Mouse (Mus musculus) intestine, embryonic 15.5 days (tissue): ENCODE measurements around the gene Mprip. TPM values are rescaled to one million over a fixed set of nuclear protein-coding genes. Genes with fewer than 3 reads are reported as not detected.

Source experiments
- ATAC-seq: fragments of 200-750 bp; cut with Nextera tagmentation; 2 replicates; pipeline ENCODE4 v1.8.0; 2017; ENCODE audit warnings: moderate TSS enrichment, moderate library complexity
- H3K27ac ChIP-seq: fragments of 300-500 bp; sonication (generic); 2 replicates; pipeline ENCODE4 v1.5.1; 2015; ENCODE audit warnings: mild to moderate bottlenecking, inconsistent platforms
- H3K27me3 ChIP-seq: fragments of 300-500 bp; sonication (generic); replicated peaks from 2 replicates; pipeline ENCODE4 v1.6.1; 2015; ENCODE audit warnings: inconsistent platforms
- H3K36me3 ChIP-seq: fragments of 300-500 bp; sonication (generic); 2 replicates; pipeline ENCODE4 v1.6.1; 2015; ENCODE audit warnings: inconsistent platforms
- H3K4me1 ChIP-seq: fragments of 300-500 bp; sonication (generic); replicated peaks from 2 replicates; pipeline ENCODE4 v1.6.1; 2015; ENCODE audit warnings: inconsistent platforms
- H3K4me2 ChIP-seq: fragments of 300-500 bp; sonication (generic); replicated peaks from 2 replicates; pipeline ENCODE4 v1.6.1; 2015; ENCODE audit warnings: mild to moderate bottlenecking, inconsistent platforms
- H3K4me3 ChIP-seq: fragments of 300-500 bp; sonication (generic); replicated peaks from 2 replicates; pipeline ENCODE4 v1.5.1; 2015; ENCODE audit warnings: inconsistent platforms
- H3K9ac ChIP-seq: fragments of 300-500 bp; sonication (generic); 2 replicates; pipeline ENCODE4 v1.6.1; 2015; ENCODE audit warnings: inconsistent platforms
- H3K9me3 ChIP-seq: fragments of 300-500 bp; sonication (generic); 2 replicates; pipeline ENCODE4 v1.6.1; 2016; ENCODE audit warnings: inconsistent platforms
- WGBS: fragments of 180-500 bp; shearing (Covaris S2); methylation state at CpG from one replicate; pipeline ENCODE4 v1.1.7; 2015; 5-methylcytosine and 5-hydroxymethylcytosine counted together
- polyA plus RNA-seq: library from polyadenylated mRNA; unstranded; fragments of >200 nt; fragmentation: Nextera tagmentation; extraction: Ambion mirVana; gene quantifications from 2 replicates; pipeline ENCODE4 v1.2.1, GENCODE M21; 2015

Mprip gene
- polyA plus RNA-seq, 1 experiment from 2014 or later = 54.9 TPM

DNA sequence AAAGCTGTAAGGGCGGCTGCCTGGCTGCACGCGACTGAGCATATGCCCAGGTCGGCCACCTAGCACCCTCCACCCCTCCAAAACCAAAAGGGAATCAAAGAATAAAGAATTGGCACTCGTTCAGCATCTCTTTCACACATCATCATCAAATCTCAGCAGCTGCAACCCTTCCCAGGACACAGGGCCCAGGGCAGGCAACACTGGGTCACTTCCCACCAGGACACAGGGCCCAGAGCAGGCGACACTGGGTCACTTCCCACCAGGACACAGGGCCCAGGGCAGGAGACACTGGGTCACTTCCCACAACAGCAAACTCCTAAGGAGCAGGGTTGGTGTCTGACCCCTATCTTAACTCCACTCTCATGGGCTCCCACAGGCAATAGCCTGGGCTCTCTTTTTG, 132.3 kb downstream of the Mprip start:
- Histone ChIP-seq H3K36me3 (peaks cover 42% of the 10 kb centered on the region), H3K9me3 (no peaks in the 10 kb centered on the region), H3K4me2 (no peak overlapping the region), H3K9ac (no peak overlapping the region), H3K4me1 (0 out of 2 replicates have a peak, but pooled peaks cover 3% of the 10 kb centered on the region), H3K4me3 (no peak overlapping the region), H3K27me3 (no peaks in the 10 kb centered on the region), H3K27ac (no peak overlapping the region)
- WGBS = 91% methylated on average over 6 of the region's 6 CpGs
- ATAC-seq = no peak

DNA sequence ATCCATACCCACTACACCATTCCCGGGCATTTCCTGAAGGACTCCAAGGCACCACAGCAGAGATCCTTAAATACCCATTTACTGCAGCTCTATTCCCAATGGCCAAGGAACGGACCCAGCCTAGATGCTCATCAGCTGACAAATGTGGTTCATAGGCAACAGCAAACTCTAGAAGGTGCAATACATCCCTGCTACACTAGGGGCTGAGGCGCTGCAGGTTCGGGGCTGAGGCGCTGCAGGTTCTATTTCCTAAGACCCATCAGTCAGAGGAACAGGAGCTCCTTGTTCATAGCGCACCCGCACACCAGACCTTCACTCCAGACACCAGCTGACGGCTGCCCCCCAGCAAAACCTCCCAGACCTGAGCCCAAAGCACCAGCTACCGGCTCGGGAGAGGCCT, 139.3 kb downstream of the Mprip start:
- Histone ChIP-seq H3K4me3 (no peak overlapping the region), H3K27ac (no peak overlapping the region), H3K4me2 (no peak overlapping the region), H3K9ac (no peak overlapping the region), H3K4me1 (no peaks in the 10 kb centered on the region), H3K36me3 (peaks cover 48% of the 10 kb centered on the region), H3K27me3 (no peaks in the 10 kb centered on the region), H3K9me3 (no peaks in the 10 kb centered on the region)
- ATAC-seq = no peak
- WGBS = 95% methylated on average over 10 of the region's 10 CpGs

DNA sequence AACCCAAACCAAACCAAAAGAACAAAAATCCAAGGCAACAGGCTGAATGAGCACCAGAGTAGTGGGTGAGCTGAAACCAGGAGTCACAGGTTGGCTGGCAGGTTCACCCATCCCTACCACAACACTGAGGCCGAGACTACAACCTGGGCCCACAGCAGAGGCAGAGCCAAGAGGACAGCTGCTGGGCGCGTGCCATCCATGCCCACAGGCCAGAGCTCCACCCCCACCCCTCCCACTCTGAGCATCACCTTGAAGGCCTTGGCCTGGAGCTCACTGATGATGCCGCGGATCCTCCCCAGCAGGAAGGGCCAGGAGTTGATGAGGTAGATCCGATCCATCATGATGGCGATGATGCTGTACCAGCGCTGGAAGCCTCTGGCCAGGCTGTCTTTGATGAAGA, 140.8 kb downstream of the Mprip start:
- WGBS = 96% methylated on average over 8 of the region's 8 CpGs
- H3K4me2 ChIP-seq = no peak overlapping the region
- H3K27me3 ChIP-seq = no peaks in the 10 kb centered on the region
- no peaks in the 10 kb centered on the region for H3K9me3 ChIP-seq
- no peaks in the 10 kb centered on the region for H3K4me1 ChIP-seq
- no peak overlapping the region for H3K4me3 ChIP-seq
- peaks cover 52% of the 10 kb centered on the region for H3K36me3 ChIP-seq
- no peak for ATAC-seq
- no peak overlapping the region for H3K27ac ChIP-seq
- H3K9ac ChIP-seq = no peak overlapping the region

DNA sequence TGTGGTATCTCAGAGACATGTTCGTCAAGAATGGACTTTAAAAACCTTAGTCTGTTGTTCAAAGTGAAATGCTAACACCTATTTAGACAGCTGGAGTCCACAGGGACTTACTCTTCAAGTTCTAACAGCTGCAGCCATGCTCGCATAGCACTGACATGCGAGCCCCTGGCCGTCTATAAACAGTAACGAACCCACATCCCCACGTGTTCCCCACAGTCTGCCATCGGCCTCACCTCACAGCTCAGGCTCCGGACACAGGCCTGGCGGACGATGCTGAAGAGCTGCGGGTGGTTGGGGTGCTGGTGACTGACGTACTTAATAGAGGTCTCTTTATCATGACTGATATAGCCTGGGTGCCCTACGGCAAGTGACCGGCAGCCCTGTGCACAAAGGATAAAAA, 142.4 kb downstream of the Mprip start:
- 91% methylated on average over 14 of the region's 14 CpGs for WGBS
- H3K4me2 ChIP-seq = no peak overlapping the region
- no peaks in the 10 kb centered on the region for H3K9me3 ChIP-seq
- H3K4me1 ChIP-seq = peaks cover 2% of the 10 kb centered on the region
- H3K36me3 ChIP-seq = peaks cover 49% of the 10 kb centered on the region
- H3K9ac ChIP-seq = no peak overlapping the region
- no peak overlapping the region for H3K27ac ChIP-seq
- ATAC-seq = no peak
- H3K4me3 ChIP-seq = no peak overlapping the region
- no peaks in the 10 kb centered on the region for H3K27me3 ChIP-seq

DNA sequence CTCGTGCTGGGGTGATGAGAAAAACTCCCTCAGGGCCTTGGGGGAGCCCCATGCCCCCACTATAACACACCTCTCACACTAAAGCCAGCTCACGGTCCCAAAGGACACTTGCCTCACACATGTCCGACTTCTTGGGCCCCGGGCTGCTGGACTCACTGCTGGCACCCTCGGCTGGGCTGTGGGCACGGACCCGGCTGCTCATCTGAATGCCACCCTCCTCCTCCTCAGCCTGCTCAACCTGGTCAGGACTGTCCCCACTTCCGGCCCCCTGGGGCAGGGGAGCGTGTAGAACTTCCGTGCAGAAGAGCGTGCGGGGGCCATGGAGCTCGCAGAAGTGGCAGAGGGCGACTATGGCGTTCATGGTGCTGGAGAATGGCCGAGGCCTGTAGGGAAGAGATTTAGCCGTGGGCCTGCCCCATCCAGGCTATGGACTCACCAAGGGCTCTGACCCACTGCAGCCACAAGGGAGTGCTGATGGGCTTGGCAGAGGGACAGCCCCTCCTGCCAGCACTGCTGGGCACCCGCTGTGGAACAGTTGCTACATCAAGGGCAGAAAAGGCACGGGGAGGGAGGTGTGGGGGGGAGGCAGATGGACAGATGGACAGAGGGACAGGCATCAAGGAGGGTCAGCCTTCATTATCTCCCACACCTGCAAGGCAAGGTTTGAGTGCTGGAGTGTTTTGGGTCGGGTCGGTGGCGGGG, 143.5 kb downstream of the Mprip start:
- Histone ChIP-seq H3K9me3 (no peaks in the 10 kb centered on the region), H3K36me3 (peaks cover 38% of the 10 kb centered on the region), H3K4me1 (peaks cover 9% of the 10 kb centered on the region), H3K27me3 (no peaks in the 10 kb centered on the region), H3K27ac (no peak overlapping the region), H3K9ac (no peak overlapping the region), H3K4me3 (no peak overlapping the region), H3K4me2 (no peak overlapping the region)
- no peak for ATAC-seq
- 92% methylated on average over 22 of the region's 22 CpGs for WGBS

DNA sequence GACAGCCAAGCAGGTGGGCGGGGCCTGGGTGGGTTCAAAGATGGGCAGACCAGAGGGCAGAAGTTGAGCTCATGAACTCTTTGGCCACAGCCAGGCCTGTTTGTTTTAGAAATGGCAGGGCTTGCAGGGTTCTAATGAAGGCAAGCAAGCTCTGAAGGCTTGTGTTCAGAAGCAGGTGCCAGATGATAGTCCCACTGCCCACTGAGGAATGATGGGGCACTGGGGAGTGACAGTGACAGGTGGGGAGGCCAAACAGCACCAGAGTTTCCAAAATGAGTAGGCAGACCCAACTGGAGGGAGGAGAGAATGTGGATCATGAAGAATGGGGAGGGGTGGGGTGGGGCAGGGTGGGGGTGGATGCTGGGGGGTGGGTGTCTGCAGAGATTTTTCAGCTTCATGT, 144.2 kb downstream of the Mprip start:
- Histone ChIP-seq H3K36me3 (peaks cover 37% of the 10 kb centered on the region), H3K27ac (no peak overlapping the region), H3K27me3 (no peaks in the 10 kb centered on the region), H3K4me1 (peaks cover 9% of the 10 kb centered on the region), H3K9ac (no peak overlapping the region), H3K4me2 (no peak overlapping the region), H3K4me3 (no peak overlapping the region), H3K9me3 (no peaks in the 10 kb centered on the region)
- ATAC-seq = no peak
- WGBS = 100% methylated on average over 1 of the region's 1 CpGs

DNA sequence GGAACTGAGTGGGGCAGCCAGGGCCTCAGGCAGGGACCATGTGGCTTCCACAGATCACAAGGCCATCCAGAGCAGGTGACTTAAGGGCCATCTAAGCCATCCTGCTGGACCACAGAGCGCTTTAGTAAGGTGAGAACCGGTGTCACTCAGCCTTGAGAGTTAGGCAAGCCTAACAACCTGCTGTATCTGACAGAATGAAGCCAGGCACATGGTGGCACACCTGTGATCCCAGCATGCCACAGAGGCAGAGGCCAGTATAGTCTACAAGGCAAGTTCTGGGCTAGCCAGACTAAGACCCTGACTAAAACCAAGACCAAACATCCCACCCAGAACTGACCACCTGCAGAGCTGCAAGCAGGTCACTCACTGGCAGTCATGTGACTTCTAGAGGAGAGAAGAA, 144.6 kb downstream of the Mprip start:
- H3K27ac ChIP-seq = no peak overlapping the region
- WGBS = 95% methylated on average over 2 of the region's 2 CpGs
- H3K36me3 ChIP-seq = peaks cover 36% of the 10 kb centered on the region
- peaks cover 9% of the 10 kb centered on the region for H3K4me1 ChIP-seq
- H3K4me3 ChIP-seq = no peak overlapping the region
- no peaks in the 10 kb centered on the region for H3K9me3 ChIP-seq
- H3K4me2 ChIP-seq = no peak overlapping the region
- no peaks in the 10 kb centered on the region for H3K27me3 ChIP-seq
- ATAC-seq = no peak
- H3K9ac ChIP-seq = no peak overlapping the region

DNA sequence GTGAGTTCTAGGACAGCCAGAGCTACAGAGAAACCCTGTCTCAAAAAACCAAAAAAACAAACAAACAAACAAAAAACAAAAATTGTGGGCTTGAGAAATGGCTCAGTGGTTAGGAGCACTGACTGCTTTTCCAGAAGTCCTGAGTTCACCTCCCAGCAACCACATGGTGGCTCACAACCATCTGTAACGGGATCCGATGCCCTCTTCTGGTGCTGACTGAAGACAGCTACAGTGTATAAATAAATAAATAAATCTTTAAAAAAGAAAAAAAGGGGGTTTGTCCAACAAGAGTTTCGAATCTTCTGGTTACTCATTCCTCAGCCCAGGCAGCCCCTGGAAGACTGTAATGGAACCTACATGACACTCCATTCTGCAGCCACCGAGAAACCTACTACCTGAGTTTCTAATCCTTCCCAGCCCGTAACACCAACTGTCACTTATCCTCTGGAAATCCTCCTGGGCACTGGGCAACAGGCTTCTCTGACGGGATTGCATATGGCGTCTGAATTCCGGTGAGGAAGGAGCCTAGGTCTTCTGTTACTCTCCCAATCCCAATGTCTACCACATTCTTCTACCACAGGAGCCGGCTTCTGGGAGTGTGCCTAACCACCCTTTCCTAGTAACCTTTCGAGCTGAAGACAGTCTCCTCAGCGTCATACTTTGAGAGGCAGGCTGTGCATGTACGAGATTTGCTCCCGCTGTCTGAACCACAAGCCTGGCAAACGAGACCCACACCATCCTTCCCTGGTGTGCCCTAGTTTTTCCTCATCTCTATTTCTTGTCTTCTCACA, 147.3 kb downstream of the Mprip start:
- H3K27me3 ChIP-seq = no peaks in the 10 kb centered on the region
- ATAC-seq = no peak
- peak overlapping the region; percentile 67 for H3K4me2 ChIP-seq
- no peaks in the 10 kb centered on the region for H3K9me3 ChIP-seq
- peaks cover 14% of the 10 kb centered on the region for H3K36me3 ChIP-seq
- H3K4me1 ChIP-seq = peaks cover 11% of the 10 kb centered on the region
- H3K4me3 ChIP-seq = peak overlapping the region; percentile 70
- WGBS = 65% methylated on average over 14 of the region's 14 CpGs
- H3K27ac ChIP-seq = 0 out of 2 replicates have a peak overlapping the region, but pooled peaks have one; percentile 96
- peak overlapping the region; percentile 94; the same call in 1 of the 2 replicates for H3K9ac ChIP-seq

DNA sequence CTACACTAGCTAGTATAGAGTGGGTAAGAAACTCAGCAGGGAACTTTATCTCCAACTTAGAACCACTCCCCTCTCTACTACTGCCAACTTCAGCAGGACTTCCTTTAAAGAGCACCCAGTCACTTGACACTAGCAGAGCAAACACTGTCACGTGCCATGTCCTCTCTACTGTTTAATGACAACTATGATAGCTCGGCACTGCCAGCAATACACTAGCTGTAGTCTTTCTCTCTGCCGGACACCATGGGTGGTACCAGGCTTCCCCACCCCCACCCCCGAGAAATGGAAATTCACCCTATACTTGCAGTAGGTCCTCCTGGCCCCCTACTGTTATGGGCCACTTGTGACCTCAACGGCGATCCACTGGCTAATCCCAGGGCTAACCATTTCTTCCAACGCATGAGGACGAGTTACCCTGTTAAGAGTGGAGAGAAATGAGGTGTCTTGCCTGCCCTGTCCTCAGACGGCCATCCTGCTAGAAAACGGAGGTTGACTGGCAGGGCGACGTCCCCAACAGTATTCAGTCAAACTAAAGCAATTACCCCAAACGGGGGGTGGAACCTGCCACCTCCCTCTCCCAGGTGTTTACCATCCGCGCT, 148.1 kb downstream of the Mprip start:
- no peaks in the 10 kb centered on the region for H3K9me3 ChIP-seq
- 0% methylated on average over 15 of the region's 15 CpGs for WGBS

DNA sequence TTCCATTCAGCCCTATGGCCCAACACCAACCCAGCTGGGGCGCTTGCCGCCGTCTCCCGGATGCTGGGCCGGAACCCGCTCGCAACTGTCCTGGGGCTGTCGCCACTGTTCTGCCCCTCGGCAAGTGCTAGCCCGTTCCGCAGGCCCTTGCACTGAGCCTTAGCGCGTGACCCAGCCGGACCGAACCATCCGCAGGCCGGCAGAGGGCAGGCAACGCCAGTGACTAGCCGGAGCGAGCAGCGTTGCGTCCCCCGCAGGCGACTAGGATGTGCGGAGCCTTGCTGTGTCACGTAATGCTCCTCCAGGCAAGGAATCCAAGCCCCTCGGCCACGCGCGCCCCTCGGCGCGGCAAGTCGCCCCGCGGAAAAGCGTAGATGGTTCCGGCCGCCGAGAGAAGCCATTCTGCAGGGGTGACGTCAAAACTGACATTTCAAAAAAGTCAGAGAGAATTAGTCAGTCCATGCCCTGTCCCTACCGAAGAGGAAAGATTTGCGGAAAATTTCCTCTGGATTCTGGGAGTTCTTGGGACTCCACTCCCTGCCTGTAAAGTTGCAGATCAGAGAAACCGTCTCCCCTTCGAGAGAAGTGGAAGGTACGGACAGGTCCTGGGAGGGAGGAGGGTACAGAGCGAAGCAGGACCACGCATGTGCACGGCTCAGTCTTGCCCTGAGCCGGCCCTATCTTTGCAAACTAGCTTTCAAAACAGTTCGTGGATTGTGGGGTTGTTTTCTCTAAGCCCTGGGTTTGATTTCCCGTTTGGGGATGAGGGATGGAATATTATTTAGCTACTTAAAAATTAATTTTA, 148.8 kb downstream of the Mprip start, which contains the start of gene Flcn:
Gene Flcn (minus strand): TSS at position 347 of the 805 bp plus-strand sequence.
- H3K4me3 ChIP-seq = peak within 1 kb of the TSS; percentile 70
- WGBS = under 1% methylated on average over 52 of the region's 52 CpGs
- peak; percentile 96 for ATAC-seq

More for the DNA sequence above, 148.1 kb downstream of the Mprip start:
- Histone ChIP-seq H3K4me1 (peaks cover 11% of the 10 kb centered on the region), H3K27me3 (no peaks in the 10 kb centered on the region), H3K4me3 (peak overlapping the region; percentile 70), H3K9ac (peak overlapping the region; percentile 94), H3K36me3 (peaks cover 11% of the 10 kb centered on the region), H3K4me2 (peak overlapping the region; percentile 67), H3K27ac (peak overlapping the region; percentile 96)
- peak; percentile 59 for ATAC-seq

DNA sequence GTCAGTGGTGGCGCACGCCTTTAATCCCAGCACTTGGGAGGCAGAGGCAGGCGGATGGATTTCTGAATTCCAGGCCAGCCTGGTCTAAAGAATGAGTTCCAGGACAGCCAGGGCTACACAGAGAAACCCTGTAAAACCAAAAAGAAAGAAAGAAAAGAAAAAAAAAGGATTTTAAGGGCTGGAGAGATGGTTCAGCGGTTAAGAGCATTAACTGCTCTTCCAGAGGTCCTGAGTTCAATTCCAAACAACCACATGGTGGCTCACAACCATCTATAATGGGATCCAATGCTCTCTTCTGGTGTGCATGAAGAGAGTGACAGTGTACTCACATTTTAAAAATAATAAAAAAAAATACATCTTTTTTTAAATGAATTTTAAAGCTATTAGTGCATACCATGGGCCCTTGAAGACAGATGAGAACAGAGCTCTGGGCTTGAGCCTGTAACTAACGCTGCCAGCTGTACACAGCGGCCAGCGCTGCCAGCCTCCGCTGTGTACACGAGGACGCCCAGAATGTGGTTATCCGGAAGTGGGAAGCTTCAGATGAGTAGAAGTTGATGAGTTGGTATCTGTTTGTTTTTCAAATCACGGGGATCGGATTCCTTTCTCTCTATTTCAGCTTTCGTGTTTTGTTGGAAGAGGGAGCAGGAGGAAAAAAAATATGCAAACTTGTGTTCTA, 149.5 kb downstream of the Mprip start:
- 55% methylated on average over 14 of the region's 14 CpGs for WGBS
- Histone ChIP-seq H3K4me1 (peaks cover 11% of the 10 kb centered on the region), H3K9ac (peak overlapping the region; percentile 94; the same call in 1 of the 2 replicates), H3K4me3 (peak overlapping the region; percentile 70), H3K9me3 (no peaks in the 10 kb centered on the region), H3K36me3 (peaks cover 5% of the 10 kb centered on the region), H3K27ac (peak overlapping the region; percentile 96; the same call in 1 of the 2 replicates), H3K4me2 (peak overlapping the region; percentile 67), H3K27me3 (no peaks in the 10 kb centered on the region)
- no peak for ATAC-seq

More for the DNA sequence above, 148.8 kb downstream of the Mprip start, which contains the start of gene Flcn:
- peaks cover 5% of the 10 kb centered on the region for H3K36me3 ChIP-seq
- H3K4me2 ChIP-seq = peak within 1 kb of the TSS; percentile 67
- H3K27me3 ChIP-seq = no peaks in the 10 kb centered on the region
- H3K27ac ChIP-seq = peak within 1 kb of the TSS; percentile 96
- H3K4me1 ChIP-seq = peaks cover 11% of the 10 kb centered on the region
- H3K9me3 ChIP-seq = no peaks in the 10 kb centered on the region
- H3K9ac ChIP-seq = peak within 1 kb of the TSS; percentile 94
